Mouse (Mus musculus) cerebellum, adult 2 months (tissue): Measurements from ENCODE around the gene Adamts20. TPM values are rescaled to one million over a fixed set of nuclear protein-coding genes. Genes with fewer than 3 reads are reported as not detected.
A peak's percentile ranks its signal among the peaks of the same experiment; 100 is the strongest.

Experiments used
- DNase-seq, 2 experiments: peaks; one replicate each; pipeline ENCODE4 v3.0.0; 2021
- H3K27ac ChIP-seq: fragments of 200-500 bp; 2 replicates; pipeline ENCODE4 v1.5.1; 2012; ENCODE audit warnings: low read length, control low read depth, inconsistent platforms; ENCODE audit not compliant: insufficient read depth
- H3K27me3 ChIP-seq: fragments of 200-500 bp; 2 replicates; pipeline ENCODE4 v1.6.1; 2012; ENCODE audit warnings: inconsistent platforms, mild to moderate bottlenecking, low read length, moderate library complexity; ENCODE audit not compliant: control insufficient read depth, insufficient read depth
- H3K4me1 ChIP-seq: fragments of 200-500 bp; 2 replicates; pipeline ENCODE4 v1.6.1; 2011; ENCODE audit warnings: low read length; ENCODE audit not compliant: control insufficient read depth, insufficient read depth
- H3K4me3 ChIP-seq: fragments of 200-500 bp; replicated peaks from 2 replicates; pipeline ENCODE3; 2011; ENCODE audit warnings: mild to moderate bottlenecking, low read depth, low read length, control low read depth; ENCODE audit not compliant: insufficient read depth
- CTCF ChIP-seq: fragments of 200-500 bp; IDR thresholded peaks from 2 replicates; pipeline ENCODE4 v1.5.1; 2011; ENCODE audit warnings: low read depth, mild to moderate bottlenecking, control low read depth, low read length, moderate library complexity, borderline replicate concordance; ENCODE audit not compliant: insufficient read depth
- POLR2A ChIP-seq: fragments of 200-500 bp; IDR thresholded peaks from 2 replicates; pipeline ENCODE4 v1.6.1; 2011; ENCODE audit warnings: low read length, control low read depth, borderline replicate concordance; ENCODE audit not compliant: insufficient read depth
- WGBS: fragments of 180-500 bp; shearing (Covaris S2); methylation state at CpG from one replicate; pipeline ENCODE4 v1.1.7; 2018; 5-methylcytosine and 5-hydroxymethylcytosine counted together
- polyA plus RNA-seq: library from polyadenylated mRNA; depleted of rRNA; stranded (reverse); fragments of >200 nt; gene quantifications from 2 replicates; pipeline ENCODE4 v1.2.3, GENCODE M21; 2012

Adamts20 gene
- polyA plus RNA-seq, 1 experiment, result 4.5 TPM

DNA sequence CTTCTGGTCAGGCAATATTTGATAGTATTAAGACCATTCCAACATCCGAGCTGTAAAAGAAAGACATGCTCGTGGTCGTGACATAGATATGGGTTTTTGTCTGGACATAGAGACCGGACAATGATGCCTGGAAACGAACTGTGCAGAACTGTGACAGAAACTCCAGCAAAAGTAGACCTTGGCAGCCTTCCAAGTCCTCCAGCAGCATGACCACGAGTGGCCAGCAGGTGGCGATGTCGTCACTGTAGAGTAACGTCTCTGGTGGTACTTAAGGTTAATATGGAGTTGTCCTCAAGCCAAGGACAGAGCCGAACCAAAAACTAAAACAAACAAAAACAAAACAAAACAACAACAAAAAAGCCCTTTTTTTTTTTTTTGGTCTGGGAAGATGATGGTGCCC is 199.6 kb downstream of the Adamts20 start:
- no peak overlapping the region for H3K27ac ChIP-seq
- 12% methylated on average over 10 of the region's 10 CpGs for WGBS
- TF ChIP-seq POLR2A (no peak), CTCF (peak; percentile 85)

DNA sequence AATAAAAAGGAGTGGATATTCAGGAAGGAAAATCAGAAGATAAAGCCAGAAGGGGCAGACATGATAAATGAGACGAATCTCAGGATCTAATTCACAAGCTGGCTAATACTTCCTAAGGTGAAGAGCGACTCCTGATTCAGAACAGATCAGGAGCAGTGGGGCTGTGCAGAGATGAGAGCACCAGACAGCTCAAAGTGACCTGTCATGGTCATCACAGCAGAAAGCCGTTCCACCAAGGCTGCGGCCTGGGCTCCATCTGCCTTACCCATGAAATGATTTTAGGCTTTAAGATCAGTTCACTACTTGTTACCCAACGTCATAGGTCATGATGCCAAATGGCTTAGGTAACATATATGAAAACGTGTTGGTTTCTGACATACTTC is 200.7 kb downstream of the Adamts20 start:
- 21% methylated on average over 6 of the region's 6 CpGs for WGBS
- H3K4me3 ChIP-seq, result no peak overlapping the region
- no peaks in the 10 kb centered on the region for H3K27me3 ChIP-seq
- H3K4me1 ChIP-seq, result peaks cover 5% of the 10 kb centered on the region; the same call in 1 of the 2 replicates
- TF ChIP-seq CTCF (no peak), POLR2A (no peak)
- no peak for DNase-seq
- H3K27ac ChIP-seq, result no peak overlapping the region

More for the DNA sequence above, 199.6 kb downstream of the Adamts20 start:
- Histone ChIP-seq H3K4me1 (peaks cover 5% of the 10 kb centered on the region; the same call in 1 of the 2 replicates), H3K4me3 (no peak overlapping the region), H3K27me3 (no peaks in the 10 kb centered on the region)
- DNase-seq, result peak; percentile 54 to 78

GRCm38 (mm10) chr15:94263866-94264496 is 201.2 kb downstream of the Adamts20 start:
- Histone ChIP-seq H3K4me3 (no peak overlapping the region), H3K27me3 (no peaks in the 10 kb centered on the region), H3K4me1 (peaks cover 5% of the 10 kb centered on the region; the same call in 1 of the 2 replicates), H3K27ac (no peak overlapping the region)
- peak; percentile 29 to 43 for DNase-seq
- no peak for TF ChIP-seq POLR2A
- TF ChIP-seq CTCF, result no peak
- WGBS, result 13% methylated on average over 8 of the region's 8 CpGs

DNA sequence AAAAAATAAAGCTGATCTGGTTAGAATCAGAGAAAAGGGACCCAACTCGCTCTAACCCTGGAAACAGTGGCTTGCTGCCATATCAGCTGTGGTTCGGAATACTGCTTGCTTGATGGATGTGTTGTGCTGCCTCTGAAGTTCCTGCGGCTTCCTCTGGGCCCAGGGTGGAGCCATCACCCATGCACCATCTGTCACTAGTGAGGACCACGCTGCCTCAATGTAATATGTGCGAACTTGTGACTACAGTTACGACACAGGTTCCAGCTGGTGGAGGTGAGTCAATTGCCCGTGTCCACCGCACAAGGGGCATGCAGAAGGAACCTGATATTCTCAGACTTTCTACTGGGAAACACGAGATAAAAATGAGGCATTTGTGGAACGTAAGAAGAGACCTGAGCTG is 202.0 kb downstream of the Adamts20 start:
- H3K27ac ChIP-seq, result no peak overlapping the region
- H3K27me3 ChIP-seq, result no peaks in the 10 kb centered on the region
- WGBS, result 19% methylated on average over 10 of the region's 10 CpGs
- H3K4me1 ChIP-seq, result peaks cover 5% of the 10 kb centered on the region; the same call in 1 of the 2 replicates
- no peak for TF ChIP-seq POLR2A
- no peak for TF ChIP-seq CTCF
- DNase-seq, result no peak
- H3K4me3 ChIP-seq, result no peak overlapping the region

GRCm38 (mm10) chr15:94259497-94259896 is 205.7 kb downstream of the Adamts20 start:
- TF ChIP-seq POLR2A (no peak), CTCF (no peak)
- H3K27ac ChIP-seq, result no peak overlapping the region
- DNase-seq, result no peak
- no peak overlapping the region for H3K4me3 ChIP-seq
- H3K27me3 ChIP-seq, result no peaks in the 10 kb centered on the region
- H3K4me1 ChIP-seq, result peaks cover 16% of the 10 kb centered on the region; the same call in 1 of the 2 replicates
- WGBS, result over 99% methylated on average over 4 of the region's 4 CpGs

GRCm38 (mm10) chr15:94255538-94255937 is 209.7 kb downstream of the Adamts20 start:
- H3K4me3 ChIP-seq, result no peak overlapping the region
- TF ChIP-seq CTCF (no peak), POLR2A (no peak)
- 15% methylated on average over 5 of the region's 5 CpGs for WGBS
- H3K4me1 ChIP-seq, result peaks cover 18% of the 10 kb centered on the region; the same call in 1 of the 2 replicates
- H3K27me3 ChIP-seq, result no peaks in the 10 kb centered on the region
- no peak overlapping the region for H3K27ac ChIP-seq
- DNase-seq, result peak; percentile 68 to 86

DNA sequence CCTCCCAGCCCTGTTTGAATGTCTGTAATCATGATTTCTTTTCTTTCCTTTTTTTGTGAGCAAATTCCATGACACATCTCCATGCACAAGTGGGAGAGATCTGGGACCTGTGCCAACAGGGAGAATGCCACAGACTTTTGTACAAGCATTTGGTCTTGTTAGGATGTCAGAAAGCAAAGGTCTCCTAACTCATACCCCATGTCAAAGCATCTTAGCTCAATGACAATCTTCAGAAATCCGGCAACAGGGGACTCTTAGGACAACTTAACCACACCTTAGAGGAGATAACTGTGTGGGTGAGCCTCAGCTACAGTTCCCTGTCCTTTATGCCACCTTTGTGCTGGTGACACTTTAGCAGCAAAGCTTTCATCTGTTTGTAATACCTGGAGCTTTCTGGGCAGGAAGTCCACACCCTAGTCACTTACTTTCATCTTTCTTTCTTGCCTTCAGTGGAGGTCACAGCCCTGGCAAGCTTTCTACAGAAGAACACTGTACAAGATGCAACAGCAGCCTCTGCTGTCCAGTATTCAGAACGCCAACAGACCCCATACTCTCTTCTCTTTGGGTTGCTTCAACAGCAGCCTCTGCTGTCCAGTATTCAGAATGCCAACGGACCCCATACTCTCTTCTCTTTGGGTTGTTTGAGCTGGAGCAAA is 210.2 kb downstream of the Adamts20 start:
- 13% methylated on average over 3 of the region's 3 CpGs for WGBS
- Histone ChIP-seq H3K27ac (no peak overlapping the region), H3K4me1 (peaks cover 18% of the 10 kb centered on the region; the same call in 1 of the 2 replicates), H3K4me3 (no peak overlapping the region), H3K27me3 (no peaks in the 10 kb centered on the region)
- TF ChIP-seq POLR2A, result no peak
- TF ChIP-seq CTCF, result no peak
- peak in 1 of 2 experiments; percentile 16 for DNase-seq
